Mouse (Mus musculus) spleen, postnatal 10 days (tissue): ENCODE data around the gene Rps6kc1.
"Not testable (repeated sequence)": the region's sequence is repeated elsewhere in the genome, so short reads cannot be mapped to it uniquely, and the experiment has no call there.

Experiments
- DNase-seq, 2 experiments: peaks; one replicate each; pipeline ENCODE4 v3.0.0; 2021 to 2022; ENCODE audit warnings: low spot score in 2 of 2

Gene Rps6kc1

GRCm38 (mm10) chr1:190911415-190912123 is at the start of gene Rps6kc1:
Rps6kc1 (minus strand) TSS chr1:190911770.
- peak; percentile 50 to 79 for DNase-seq

GRCm38 (mm10) chr1:190958821-190959220 is 47.3 kb upstream of the Rps6kc1 start:
- DNase-seq, result no peak

GRCm38 (mm10) chr1:190953009-190953408 is 41.4 kb upstream of the Rps6kc1 start:
- no peak for DNase-seq

GRCm38 (mm10) chr1:190951014-190951413 is 39.4 kb upstream of the Rps6kc1 start:
- DNase-seq, result no peak

GRCm38 (mm10) chr1:190948846-190949245 is 37.3 kb upstream of the Rps6kc1 start:
- DNase-seq, result no peak

GRCm38 (mm10) chr1:190948439-190948838 is 36.9 kb upstream of the Rps6kc1 start:
- no peak for DNase-seq

- DNase-seq, result no peak
Measured at GRCm38 (mm10) chr1:190947986-190948385, 36.4 kb upstream of the Rps6kc1 start.

- DNase-seq, result peak; percentile 24 to 74
Measured at GRCm38 (mm10) chr1:190944109-190944760, 32.7 kb upstream of the Rps6kc1 start.

- no peak for DNase-seq
Measured at GRCm38 (mm10) chr1:190939803-190940202, 28.2 kb upstream of the Rps6kc1 start.

- DNase-seq, result no peak
Measured at GRCm38 (mm10) chr1:190930181-190930580, 18.6 kb upstream of the Rps6kc1 start.

- peak; percentile 19 to 58 for DNase-seq
Measured at GRCm38 (mm10) chr1:190929010-190929695, 17.6 kb upstream of the Rps6kc1 start.

- peak; percentile 98 to 99 for DNase-seq
Measured at GRCm38 (mm10) chr1:190928370-190929009, 16.9 kb upstream of the Rps6kc1 start.

GRCm38 (mm10) chr1:190927751-190928369 is 16.3 kb upstream of the Rps6kc1 start:
- DNase-seq, result peak in 1 of 2 experiments; percentile 20

GRCm38 (mm10) chr1:190927311-190927710 is 15.7 kb upstream of the Rps6kc1 start:
- no peak for DNase-seq

- not testable (repeated sequence) for DNase-seq
Measured at GRCm38 (mm10) chr1:190924812-190925211, 13.2 kb upstream of the Rps6kc1 start, which contains the start of gene Angel2. Angel2 (plus strand) TSS chr1:190925112.

- no peak for DNase-seq
Measured at GRCm38 (mm10) chr1:190919725-190920469, 8.3 kb upstream of the Rps6kc1 start.

GRCm38 (mm10) chr1:190918938-190919337 is 7.4 kb upstream of the Rps6kc1 start:
- DNase-seq, result no peak

GRCm38 (mm10) chr1:190912623-190913022 is 1.1 kb upstream of the Rps6kc1 start:
- no peak for DNase-seq

GRCm38 (mm10) chr1:190910836-190911235 is 734 bp downstream of the Rps6kc1 start:
- DNase-seq, result no peak

- DNase-seq, result no peak
Measured at GRCm38 (mm10) chr1:190904714-190905113, 6.9 kb downstream of the Rps6kc1 start.

GRCm38 (mm10) chr1:190904136-190904535 is 7.4 kb downstream of the Rps6kc1 start:
- no peak for DNase-seq
